Mouse (Mus musculus) lung, adult 2 months (tissue): Measurements from ENCODE around the gene Ptpa. TPM values are rescaled to one million over a fixed set of nuclear protein-coding genes. Genes with fewer than 3 reads are reported as not detected.
A peak's percentile ranks its signal among the peaks of the same experiment; 100 is the strongest.

Source experiments
- DNase-seq: peaks from one replicate; pipeline ENCODE4 v3.0.0; 2022
- H3K4me1 ChIP-seq: fragments of 200-500 bp; 2 replicates; pipeline ENCODE4 v1.6.1; 2011; ENCODE audit warnings: low read length; ENCODE audit not compliant: control insufficient read depth, insufficient read depth
- H3K4me3 ChIP-seq: fragments of 200-500 bp; replicated peaks from 2 replicates; pipeline ENCODE3; 2011; ENCODE audit warnings: low read depth, mild to moderate bottlenecking, control low read depth, low read length; ENCODE audit errors: extremely low read depth
- CTCF ChIP-seq: fragments of 200-500 bp; IDR thresholded peaks from 2 replicates; pipeline ENCODE4 v1.5.1; 2011; ENCODE audit warnings: mild to moderate bottlenecking, low read length, control low read depth; ENCODE audit not compliant: insufficient read depth
- POLR2A ChIP-seq: fragments of 200-500 bp; IDR thresholded peaks from 2 replicates; pipeline ENCODE4 v1.6.1; 2011; ENCODE audit warnings: low read depth, mild to moderate bottlenecking, control low read depth, low read length, borderline replicate concordance; ENCODE audit errors: extremely low read depth
- WGBS: fragments of 180-500 bp; shearing (Covaris S2); methylation state at CpG from one replicate; pipeline ENCODE4 v1.1.7; 2018; 5-methylcytosine and 5-hydroxymethylcytosine counted together
- polyA plus RNA-seq: library from polyadenylated mRNA; depleted of rRNA; stranded (reverse); fragments of >200 nt; gene quantifications from 2 replicates; pipeline ENCODE4 v1.2.3, GENCODE M21; 2012; rRNA removed

Ptpa gene
- polyA plus RNA-seq, result 131 and 136 TPM in 2 replicates

- Histone ChIP-seq H3K4me1 (peaks cover 5% of the 10 kb centered on the region), H3K4me3 (peak within 1 kb of the TSS; percentile 93)
- peak; percentile 96 for TF ChIP-seq POLR2A
- no peak for TF ChIP-seq CTCF
- peak; percentile 92 for DNase-seq
- under 1% methylated on average over 67 of the region's 67 CpGs for WGBS
These were observed at the start of gene Ptpa for GRCm38 (mm10) chr2:30415936-30416648. Gene Ptpa (plus strand): TSS chr2:30416039.

- TF ChIP-seq POLR2A (no peak), CTCF (no peak)
- no peak overlapping the region for H3K4me3 ChIP-seq
- no peak for DNase-seq
- WGBS, result 44% methylated on average over 5 of the region's 5 CpGs
- H3K4me1 ChIP-seq, result no peaks in the 10 kb centered on the region
These were observed 49.6 kb upstream of the Ptpa start for GRCm38 (mm10) chr2:30366203-30366602.

- no peak overlapping the region for H3K4me3 ChIP-seq
- peak; percentile 64 for DNase-seq
- TF ChIP-seq POLR2A, result no peak
- no peak for TF ChIP-seq CTCF
- 78% methylated on average over 8 of the region's 8 CpGs for WGBS
- H3K4me1 ChIP-seq, result no peaks in the 10 kb centered on the region
These were observed 44.3 kb upstream of the Ptpa start for GRCm38 (mm10) chr2:30371544-30371943.

- H3K4me1 ChIP-seq, result no peaks in the 10 kb centered on the region
- no peak for TF ChIP-seq POLR2A
- H3K4me3 ChIP-seq, result no peak overlapping the region
- DNase-seq, result no peak
- 97% methylated on average over 5 of the region's 5 CpGs for WGBS
These were observed 43.1 kb upstream of the Ptpa start for GRCm38 (mm10) chr2:30372726-30373125.

- 89% methylated on average over 10 of the region's 10 CpGs for WGBS
- DNase-seq, result no peak
- TF ChIP-seq CTCF (no peak), POLR2A (no peak)
- H3K4me1 ChIP-seq, result no peaks in the 10 kb centered on the region
- no peak overlapping the region for H3K4me3 ChIP-seq
These were observed 39.9 kb upstream of the Ptpa start for GRCm38 (mm10) chr2:30375893-30376292.

- DNase-seq, result no peak
- no peak for TF ChIP-seq POLR2A
- TF ChIP-seq CTCF, result no peak
- no peak overlapping the region for H3K4me3 ChIP-seq
- H3K4me1 ChIP-seq, result no peaks in the 10 kb centered on the region
- 84% methylated on average over 5 of the region's 5 CpGs for WGBS
These were observed 38.1 kb upstream of the Ptpa start for GRCm38 (mm10) chr2:30377721-30378120.

GRCm38 (mm10) chr2:30379307-30379706 is 36.5 kb upstream of the Ptpa start:
- Histone ChIP-seq H3K4me3 (no peak overlapping the region), H3K4me1 (no peaks in the 10 kb centered on the region)
- DNase-seq, result no peak
- TF ChIP-seq POLR2A (no peak), CTCF (no peak)
- WGBS, result 77% methylated on average over 7 of the region's 7 CpGs

- no peak for DNase-seq
- no peak overlapping the region for H3K4me3 ChIP-seq
- no peak for TF ChIP-seq CTCF
- TF ChIP-seq POLR2A, result no peak
- 78% methylated on average over 10 of the region's 10 CpGs for WGBS
- H3K4me1 ChIP-seq, result no peaks in the 10 kb centered on the region
These were observed 35.1 kb upstream of the Ptpa start for GRCm38 (mm10) chr2:30380564-30381376.

- Histone ChIP-seq H3K4me3 (no peak overlapping the region), H3K4me1 (no peaks in the 10 kb centered on the region)
- WGBS, result 77% methylated on average over 4 of the region's 4 CpGs
- DNase-seq, result no peak
- no peak for TF ChIP-seq POLR2A
- no peak for TF ChIP-seq CTCF
These were observed 34.5 kb upstream of the Ptpa start for GRCm38 (mm10) chr2:30381377-30381725.

GRCm38 (mm10) chr2:30384814-30385213 is 31.0 kb upstream of the Ptpa start:
- H3K4me1 ChIP-seq, result no peaks in the 10 kb centered on the region
- DNase-seq, result no peak
- WGBS, result 53% methylated on average over 5 of the region's 5 CpGs
- no peak for TF ChIP-seq CTCF
- no peak for TF ChIP-seq POLR2A
- no peak overlapping the region for H3K4me3 ChIP-seq
